Mouse (Mus musculus) erythroblast, embryonic 14.5 days (primary cell): ENCODE measurements around the gene Ip6k1.

Experiments
- GATA1 ChIP-seq: IDR thresholded peaks from 2 replicates; pipeline ENCODE4 v1.6.1; 2012; ENCODE audit warnings: low read length, inconsistent platforms, mixed read lengths
- TAL1 ChIP-seq: IDR thresholded peaks from 3 replicates; pipeline ENCODE4 v1.6.1; 2012; ENCODE audit warnings: low read length, inconsistent platforms, mixed read lengths

DNA sequence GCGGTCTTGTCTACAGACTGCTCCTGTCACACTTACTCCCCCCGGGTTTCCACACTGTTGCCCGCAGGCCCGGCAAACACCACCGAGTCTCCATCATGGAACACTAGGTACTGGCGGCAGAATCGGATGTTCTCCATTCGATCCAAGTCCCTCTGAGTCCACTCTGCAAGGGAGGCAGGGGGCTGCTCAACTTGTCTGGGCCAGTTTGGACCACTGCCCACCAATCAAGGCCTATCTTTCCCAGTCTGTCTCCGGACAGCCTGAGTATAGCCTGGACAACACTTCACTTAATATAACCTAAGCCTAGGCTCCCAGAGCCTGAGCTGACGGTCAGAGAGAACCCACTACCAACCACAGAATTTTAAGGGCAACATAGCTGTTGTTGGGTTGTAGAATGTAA lies 91.3 kb downstream of the Ip6k1 start:
- no peak for TF ChIP-seq TAL1
- TF ChIP-seq GATA1: no peak
